Mouse (Mus musculus): ENCODE data around the gene Tjp1.

DNA sequence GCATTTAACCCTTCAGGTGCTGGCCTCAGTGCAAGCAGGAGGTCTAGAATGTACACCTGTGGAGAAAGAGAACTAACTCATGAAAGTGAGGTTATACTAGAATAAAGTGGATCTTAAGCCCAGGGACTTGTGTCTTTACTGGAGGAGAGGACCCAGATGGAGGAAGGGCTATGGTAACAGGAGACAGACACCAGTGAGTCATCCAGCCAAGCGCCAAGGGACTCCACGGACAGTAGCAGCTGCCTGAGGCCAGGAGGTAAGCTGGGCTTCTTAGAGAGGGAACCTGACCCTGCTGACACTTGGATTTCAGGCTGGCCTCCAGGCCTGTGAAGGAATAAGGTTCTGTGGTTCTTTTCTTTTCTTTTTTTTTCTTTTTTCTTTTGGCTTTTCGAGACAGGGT lies 75.3 kb downstream of the Tjp1 start:
- no peak for TF ChIP-seq CTCF (IDR thresholded peaks at IDR 0.05; ENCODE audit: extremely low read depth, insufficient read depth, insufficient read length, insufficient replicate concordance)
- no peak for TF ChIP-seq POLR2A (IDR thresholded peaks at IDR 0.05; ENCODE audit: low read depth, low read length)
